ENCODE assay signal across 31 mouse cellular contexts in the genomic region with DNA sequence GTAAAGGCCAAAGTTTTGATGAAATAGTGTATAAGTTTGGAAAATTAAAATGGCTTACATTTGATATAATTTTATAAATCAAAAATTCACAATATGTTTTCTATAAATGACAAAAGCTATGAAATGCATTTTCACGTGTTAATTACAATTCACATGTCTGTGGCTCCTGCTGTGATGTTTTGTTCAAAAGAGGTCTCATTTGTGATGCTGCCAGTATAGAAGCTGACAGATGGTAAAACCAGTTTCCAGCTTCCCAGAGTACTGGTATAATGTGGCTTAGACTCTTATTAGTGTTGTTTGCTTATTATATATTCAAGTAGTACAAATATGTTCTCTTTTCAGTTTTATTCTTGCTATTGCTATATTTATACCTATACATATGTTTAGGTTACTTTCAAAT. TPM values are rescaled to one million over a fixed set of nuclear protein-coding genes. Genes with fewer than 3 reads are reported as not detected.
A peak's percentile ranks its signal among the peaks of the same experiment; 100 is the strongest.
DNase-seq lines count a peak whose midpoint lies in the region; ATAC-seq and TF ChIP-seq lines count a peak whose summit lies in the region.
"Had no signal": no experiment of that assay in that cellular context is flagged by ENCODE, and none has a peak within 500 bp of the region (broad histone marks: within the 10 kb centered on the region; RNA-seq: fewer than 3 reads in every experiment).

No protein-coding gene starts in this region.

- no peak overlapping the region for H3K4me2 ChIP-seq in hindbrain, postnatal 0 days (ENCODE audit: low read depth, low read length)
- no peak overlapping the region for H3K4me2 ChIP-seq in hindbrain, embryonic 11.5 days (replicated peaks; ENCODE audit: low read depth, low read length)
- H3K4me2 ChIP-seq: embryonic facial prominence, embryonic 13.5 days; forebrain, embryonic 15.5 days; heart, embryonic 13.5 days; hindbrain, embryonic 12.5 days; hindbrain, embryonic 15.5 days; intestine, embryonic 15.5 days had no signal

- no peaks in the 10 kb centered on the region for H3K27me3 ChIP-seq in hindbrain, postnatal 0 days (ENCODE audit: insufficient read depth, low read length)
- H3K27me3 ChIP-seq in hindbrain, embryonic 11.5 days (ENCODE audit: control insufficient read depth, insufficient read depth, low read length) = no peaks in the 10 kb centered on the region
- H3K27me3 ChIP-seq: CH12.LX; forebrain, embryonic 15.5 days; hindbrain, embryonic 15.5 days; intestine, embryonic 15.5 days had no signal

- no peak for TF ChIP-seq CTCF in hindbrain, postnatal 0 days (IDR thresholded peaks at IDR 0.05; ENCODE audit: low read depth)

- WGBS in hindbrain, postnatal 0 days = 35% methylated on average over 1 of the region's 1 CpGs
- WGBS in hindbrain, embryonic 11.5 days = 58% methylated on average over 1 of the region's 1 CpGs

- no peak overlapping the region for H3K27ac ChIP-seq in hindbrain, postnatal 0 days
- H3K27ac ChIP-seq in hindbrain, embryonic 11.5 days (ENCODE audit: low read depth, low read length) = no peak overlapping the region
- H3K27ac ChIP-seq: embryonic facial prominence, embryonic 10.5 days; embryonic facial prominence, embryonic 13.5 days; heart, adult 2 months; heart, embryonic 10.5 days; heart, embryonic 13.5 days; hindbrain, embryonic 12.5 days; hindbrain, embryonic 15.5 days; intestine, embryonic 15.5 days had no signal

- DNase-seq in cerebellum, postnatal 14 days = peak; percentile 15 to 37
- DNase-seq in cerebellum, adult 18-20 months = no peak
- DNase-seq in hindbrain, postnatal 0 days (ENCODE audit: low spot score) = peak; percentile 23
- DNase-seq in hindbrain, embryonic 11.5 days (ENCODE audit: low spot score) = no peak
- DNase-seq in retina, embryonic 14.5 days (ENCODE audit: low spot score) = peak; percentile 23
- DNase-seq in spleen, postnatal 14 days (ENCODE audit: low spot score in 2 of 2) = no peak
- DNase-seq: adrenal gland, postnatal 10 days; adrenal gland, postnatal 36 days; B cell, adult 2 months; cerebellum, adult 11 months; cerebellum, adult 8-10 months; cerebellum, postnatal 36 days; embryo, embryonic 11 days; gastrocnemius, postnatal 10 days; gastrocnemius, postnatal 36 days; heart, adult 2 months; heart, postnatal 14 days; heart, postnatal 4 days; kidney, adult 11 months had no signal

- no peak for ATAC-seq in hindbrain, postnatal 0 days
- no peak for ATAC-seq in hindbrain, embryonic 11.5 days (ENCODE audit: low FRiP score)
- ATAC-seq: forebrain, embryonic 15.5 days; intestine, embryonic 15.5 days; Patski had no signal

- H3K36me3 ChIP-seq in hindbrain, postnatal 0 days (ENCODE audit: insufficient read depth, low read length) = no peaks in the 10 kb centered on the region
- H3K36me3 ChIP-seq in hindbrain, embryonic 11.5 days (ENCODE audit: control insufficient read depth, insufficient read depth, low read length) = no peaks in the 10 kb centered on the region
- H3K36me3 ChIP-seq: embryonic facial prominence, embryonic 10.5 days; embryonic facial prominence, embryonic 13.5 days; forebrain, embryonic 15.5 days; G1E; heart, embryonic 10.5 days; heart, embryonic 13.5 days; hindbrain, embryonic 12.5 days; hindbrain, embryonic 15.5 days; intestine, embryonic 15.5 days had no signal

- H3K4me1 ChIP-seq in hindbrain, postnatal 0 days (ENCODE audit: insufficient read depth, low read length) = no peaks in the 10 kb centered on the region
- no peaks in the 10 kb centered on the region for H3K4me1 ChIP-seq in hindbrain, embryonic 11.5 days (replicated peaks; ENCODE audit: control insufficient read depth, insufficient read depth, low read length)
- H3K4me1 ChIP-seq: heart, embryonic 10.5 days; intestine, embryonic 15.5 days had no signal

- H3K9ac ChIP-seq in hindbrain, postnatal 0 days (replicated peaks; ENCODE audit: low read length) = no peak overlapping the region
- no peak overlapping the region for H3K9ac ChIP-seq in hindbrain, embryonic 11.5 days (ENCODE audit: low read depth, low read length)
- H3K9ac ChIP-seq: embryonic facial prominence, embryonic 13.5 days; forebrain, embryonic 15.5 days; heart, embryonic 13.5 days; hindbrain, embryonic 12.5 days; hindbrain, embryonic 15.5 days; intestine, embryonic 15.5 days had no signal

- no peaks in the 10 kb centered on the region for H3K9me3 ChIP-seq in hindbrain, postnatal 0 days (ENCODE audit: low read length)
- H3K9me3 ChIP-seq in hindbrain, embryonic 11.5 days (ENCODE audit: control insufficient read depth, low read length) = no peaks in the 10 kb centered on the region
- H3K9me3 ChIP-seq: embryonic facial prominence, embryonic 10.5 days; embryonic facial prominence, embryonic 13.5 days; forebrain, embryonic 15.5 days; heart, embryonic 10.5 days; heart, embryonic 13.5 days; hindbrain, embryonic 12.5 days; hindbrain, embryonic 15.5 days; intestine, embryonic 15.5 days had no signal

- no peak overlapping the region for H3K4me3 ChIP-seq in hindbrain, postnatal 0 days (ENCODE audit: low read length)
- H3K4me3 ChIP-seq in hindbrain, embryonic 11.5 days (ENCODE audit: low read depth, low read length) = no peak overlapping the region
- H3K4me3 ChIP-seq: embryonic facial prominence, embryonic 10.5 days; embryonic facial prominence, embryonic 13.5 days; erythroblast, embryonic 14.5 days; forebrain, embryonic 15.5 days; heart, adult 2 months; heart, embryonic 10.5 days; heart, embryonic 13.5 days; hindbrain, embryonic 12.5 days; hindbrain, embryonic 15.5 days; intestine, embryonic 15.5 days had no signal

RNA-seq across cellular contexts. Expression of a gene that starts 4.0 kb away (rescaled TPM):
- total RNA-seq in hindbrain, postnatal 0 days (2014; rRNA removed) = 43.4 and 48.7 TPM in 2 replicates
- polyA plus RNA-seq in hindbrain, postnatal 0 days (2015; fragmentation: Nextera tagmentation; extraction: Ambion mirVana) = 12.1 and 14.9 TPM in 2 replicates
- polyA plus RNA-seq in hindbrain, embryonic 11.5 days (2014; fragmentation: Nextera tagmentation; extraction: Ambion mirVana) = 8.7 and 10.4 TPM in 2 replicates
- total RNA-seq: CH12.LX had no signal
- polyA plus RNA-seq: erythroblast, embryonic 14.5 days; G1E had no signal

Comparison
In these comparisons a context has a peak if more than half of its experiments do, and no peak if none do; other contexts are left out.
1. DNase-seq: peak in cerebellum, postnatal 14 days (2 of 2), hindbrain, postnatal 0 days (single experiment) and retina, embryonic 14.5 days (single experiment); none in cerebellum, adult 18-20 months (0 of 2), hindbrain, embryonic 11.5 days (single experiment) and spleen, postnatal 14 days (0 of 2).